Mouse (Mus musculus) frontal cortex, adult 2 months (tissue): ENCODE measurements around the gene Acsbg2. TPM values are rescaled to one million over a fixed set of nuclear protein-coding genes. Genes with fewer than 3 reads are reported as not detected.
A peak's percentile ranks its signal among the peaks of the same experiment; 100 is the strongest.

Experiments used
- DNase-seq, 2 experiments: peaks; one replicate each; pipeline ENCODE4 v3.0.0; 2022; ENCODE audit warnings: low spot score in 1 of 2; ENCODE audit errors: extremely low spot score in 1 of 2
- polyA plus RNA-seq: library from polyadenylated mRNA; depleted of rRNA; stranded (reverse); fragments of >200 nt; gene quantifications from 2 replicates; pipeline ENCODE4 v1.2.3, GENCODE M21; 2012

Acsbg2 gene
- polyA plus RNA-seq, 1 experiment: 0.04 TPM

DNA sequence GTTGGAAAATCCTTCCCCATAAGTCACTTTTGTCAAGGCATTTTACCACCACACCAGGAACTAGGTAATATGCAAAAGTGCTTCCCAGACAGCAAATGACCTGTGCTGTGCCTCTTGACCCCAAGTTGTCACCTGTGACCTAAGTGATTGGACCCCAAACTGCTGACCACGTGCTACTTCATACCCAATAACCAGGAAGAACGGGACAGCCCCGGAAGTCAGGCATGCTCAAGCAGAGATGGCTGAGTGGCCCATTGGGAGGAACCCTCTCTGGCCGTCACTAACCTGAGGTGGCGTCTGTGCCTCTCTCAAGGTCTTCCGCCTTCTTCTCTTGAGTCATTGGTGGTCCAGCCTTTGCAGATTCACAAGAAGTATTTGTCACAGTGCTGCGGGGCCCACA, 1.7 kb downstream of the Acsbg2 start:
- no peak for DNase-seq

DNA sequence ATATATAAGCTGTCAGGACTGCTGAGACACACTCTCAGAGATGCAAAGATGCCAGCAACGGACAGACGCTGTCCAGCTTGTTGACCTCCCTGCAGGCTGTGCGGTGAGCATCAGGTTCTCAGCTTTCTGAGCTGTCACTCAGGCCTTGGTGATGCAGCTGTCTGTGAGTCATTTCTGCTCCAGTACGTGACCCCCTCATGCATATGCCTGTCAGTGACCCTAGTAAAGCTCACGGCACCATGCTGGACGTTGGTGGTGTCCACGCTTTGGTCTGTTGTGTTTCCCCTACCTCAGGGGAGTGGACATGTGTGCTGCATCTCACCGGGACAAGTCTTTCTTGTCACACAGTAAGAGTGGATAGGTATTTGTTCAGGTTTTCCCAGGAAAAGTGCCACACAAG, 2.5 kb downstream of the Acsbg2 start:
- no peak for DNase-seq

DNA sequence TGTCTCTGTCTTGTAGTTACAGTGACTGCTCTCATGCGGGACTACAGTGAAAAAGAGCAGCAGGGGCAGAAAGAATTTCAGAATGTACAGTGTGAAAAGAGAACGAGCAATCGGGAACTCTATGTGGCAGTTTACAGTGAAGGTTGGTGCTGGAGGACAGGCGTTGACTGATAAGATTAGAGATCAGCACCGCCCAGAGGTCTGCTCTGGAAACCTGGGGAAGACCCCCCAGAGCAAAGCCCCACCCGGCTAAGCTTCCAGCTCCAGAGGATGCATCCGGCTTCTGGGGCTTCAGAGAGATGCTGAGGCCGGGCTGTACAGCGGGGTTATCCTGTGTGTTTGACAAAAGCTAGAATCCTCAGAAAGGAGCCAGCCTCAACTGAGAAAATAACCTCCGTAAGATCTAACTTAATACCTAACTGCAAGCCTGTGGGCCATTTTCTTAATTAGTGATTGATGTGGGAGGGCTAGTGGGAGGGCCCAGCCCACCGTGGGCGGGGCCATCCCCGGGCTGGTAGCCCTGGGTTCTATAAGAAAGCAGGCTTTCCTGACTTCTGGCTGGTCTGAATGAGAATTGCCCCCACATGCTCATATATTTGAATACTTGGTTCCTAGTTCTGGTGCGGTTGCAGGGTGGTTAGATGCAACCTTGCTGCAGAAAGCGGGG, 3.8 kb downstream of the Acsbg2 start:
- no peak for DNase-seq

DNA sequence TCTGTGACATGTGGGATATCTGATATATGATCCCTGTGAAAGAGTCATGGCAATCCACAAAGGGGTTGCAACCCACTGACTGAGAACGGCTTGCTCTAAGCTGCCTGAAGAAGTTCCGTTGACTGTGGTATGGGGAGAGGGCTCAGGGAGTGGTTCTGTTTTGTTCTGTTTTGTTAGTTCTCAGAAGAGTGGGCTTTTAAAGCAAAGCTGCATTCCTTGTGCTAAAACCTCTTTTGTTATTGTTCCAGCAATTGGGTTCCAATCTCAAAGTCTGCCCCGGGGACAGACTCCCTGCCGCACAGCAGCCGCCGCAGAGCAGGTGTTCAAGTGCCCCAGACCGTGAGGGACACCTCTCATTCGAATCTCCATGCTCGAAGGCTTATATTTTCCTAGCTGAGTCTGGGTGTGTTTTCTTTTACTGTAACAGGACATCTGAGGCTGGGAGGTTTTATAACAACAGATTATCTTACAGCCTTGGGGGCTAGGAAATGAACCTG, 4.7 kb downstream of the Acsbg2 start:
- DNase-seq: no peak

DNA sequence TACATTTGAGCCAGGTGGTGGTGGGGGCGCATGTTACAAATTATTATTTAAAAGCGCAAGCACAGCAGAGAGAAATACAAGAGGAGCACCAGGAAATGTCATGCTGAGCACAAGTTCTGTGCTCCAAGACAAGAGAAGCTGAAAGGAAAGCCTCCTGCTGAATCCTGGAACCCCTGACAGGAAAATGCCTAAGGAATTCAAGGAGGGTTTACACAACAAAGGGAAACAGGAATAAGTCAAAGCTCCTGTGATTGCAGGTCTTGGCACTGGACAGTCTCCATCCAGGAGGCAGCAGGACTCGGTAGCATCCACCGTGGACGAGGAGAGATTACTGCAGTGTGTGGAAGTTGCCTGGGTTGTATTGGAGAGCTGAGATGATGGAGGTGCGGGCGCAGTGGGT, 8.2 kb downstream of the Acsbg2 start:
- DNase-seq: no peak

DNA sequence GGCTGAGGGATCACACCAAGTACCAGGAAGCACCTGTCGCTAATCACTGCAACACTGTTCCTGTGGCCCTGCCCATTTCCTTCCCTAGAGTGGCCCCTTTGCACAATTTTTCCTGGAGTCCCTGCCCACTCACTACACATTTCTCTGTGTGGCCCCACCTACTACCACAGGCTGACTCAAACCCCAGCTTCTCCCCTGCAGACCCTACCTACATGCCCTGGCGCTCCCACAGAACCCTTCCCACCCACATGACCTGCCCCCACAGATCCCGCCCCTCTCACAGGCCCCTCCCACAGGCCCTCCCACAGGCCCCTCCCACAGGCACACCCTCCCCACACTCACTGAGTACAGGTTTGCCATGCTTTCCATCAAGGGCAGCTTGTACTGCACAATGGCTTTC, 13.1 kb downstream of the Acsbg2 start:
- no peak for DNase-seq

DNA sequence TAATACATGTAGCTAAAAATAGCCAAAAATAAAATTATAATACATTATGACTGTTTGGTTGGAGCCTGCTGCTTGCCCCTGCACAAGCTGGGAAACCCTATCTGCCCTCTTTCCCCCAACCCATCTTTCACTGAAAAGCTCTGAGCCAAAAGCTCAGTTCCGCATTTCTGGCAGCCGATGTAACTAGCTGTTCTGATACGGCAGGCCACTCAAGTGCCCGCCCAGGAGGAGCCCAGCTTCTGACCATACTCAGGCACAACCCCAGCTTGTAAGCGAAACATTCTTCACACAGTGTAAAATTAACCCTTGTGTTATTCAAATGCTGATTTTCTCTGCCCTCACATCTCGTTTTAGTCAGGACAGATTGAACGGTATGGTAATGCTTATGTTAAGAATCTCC, 15.3 kb downstream of the Acsbg2 start:
- DNase-seq: no peak

DNA sequence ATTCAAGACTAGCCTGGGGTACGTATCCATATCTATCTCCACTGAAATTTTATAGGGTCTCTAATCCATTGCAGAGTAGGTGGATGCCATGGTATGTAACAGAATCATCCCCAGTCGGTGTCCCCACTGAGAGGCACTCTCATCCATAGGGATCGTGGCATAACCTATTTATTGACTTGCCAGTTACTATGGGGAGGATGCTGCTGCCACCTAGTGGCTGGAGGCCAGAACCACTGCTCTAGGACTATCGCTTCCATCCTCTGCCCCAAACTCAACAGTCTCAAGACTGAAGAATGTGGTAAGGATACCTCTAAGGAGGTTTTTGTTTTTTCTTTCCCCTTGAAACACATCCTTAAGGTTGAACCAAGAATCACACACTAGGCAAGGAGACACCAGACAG, 16.0 kb downstream of the Acsbg2 start:
- peak in 1 of 2 experiments; percentile 64 for DNase-seq

DNA sequence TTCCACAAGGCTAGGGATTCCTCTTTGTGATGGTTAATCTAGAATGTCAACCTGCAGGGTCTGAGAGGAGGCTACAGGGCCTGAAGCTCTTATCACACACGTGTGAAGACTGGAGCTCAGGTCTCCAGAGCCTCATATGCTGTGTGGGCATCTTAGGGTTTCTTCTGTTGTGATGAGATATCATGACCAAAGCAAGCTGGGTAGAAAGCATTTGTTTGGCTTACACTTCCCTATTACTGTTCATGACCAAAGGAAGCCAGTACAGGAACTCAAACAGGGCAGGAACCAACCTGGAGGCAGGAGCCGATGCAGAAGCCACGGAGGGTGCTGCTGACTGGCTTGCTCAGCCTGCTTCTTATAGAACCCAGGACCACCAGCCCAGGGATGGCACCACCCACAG, 18.8 kb downstream of the Acsbg2 start:
- DNase-seq: no peak

DNA sequence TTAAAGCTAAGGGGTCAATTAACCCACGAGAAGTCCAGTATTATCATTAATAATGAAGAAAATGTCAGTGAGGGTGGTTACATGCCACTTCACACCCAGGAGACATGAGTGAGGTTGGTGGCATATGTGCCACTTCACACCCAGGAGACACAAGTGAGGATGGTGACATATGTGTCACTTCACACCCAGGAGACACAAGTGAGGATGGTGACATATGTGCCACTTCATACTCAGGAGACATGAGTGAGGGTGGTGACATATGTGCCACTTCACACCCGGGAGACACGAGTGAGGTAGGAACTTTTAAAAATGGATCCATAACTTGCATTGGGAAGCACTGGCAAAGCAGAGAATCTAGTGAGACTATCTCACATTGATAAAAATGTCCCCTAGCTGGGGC, 23.1 kb downstream of the Acsbg2 start:
- DNase-seq: no peak

DNA sequence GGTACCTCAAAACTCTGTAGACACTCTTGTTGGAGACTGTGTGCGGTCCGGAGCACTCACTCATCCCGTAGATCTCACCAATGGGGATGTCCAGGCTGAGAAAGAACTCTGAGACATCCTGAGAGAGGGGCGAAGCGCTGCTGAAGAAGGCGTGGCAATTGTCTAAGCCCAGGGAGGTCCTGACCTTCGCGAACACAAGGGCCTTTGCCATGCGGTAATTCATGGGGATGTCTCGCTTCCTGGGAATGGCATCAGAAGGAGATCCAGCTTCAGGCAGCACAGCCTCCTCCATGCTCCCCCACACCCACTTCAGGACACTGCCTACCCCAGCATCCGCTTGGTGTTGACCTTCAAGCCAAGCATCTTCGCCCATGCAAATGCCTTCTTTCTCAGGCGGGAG, 24.5 kb downstream of the Acsbg2 start:
- DNase-seq: no peak

DNA sequence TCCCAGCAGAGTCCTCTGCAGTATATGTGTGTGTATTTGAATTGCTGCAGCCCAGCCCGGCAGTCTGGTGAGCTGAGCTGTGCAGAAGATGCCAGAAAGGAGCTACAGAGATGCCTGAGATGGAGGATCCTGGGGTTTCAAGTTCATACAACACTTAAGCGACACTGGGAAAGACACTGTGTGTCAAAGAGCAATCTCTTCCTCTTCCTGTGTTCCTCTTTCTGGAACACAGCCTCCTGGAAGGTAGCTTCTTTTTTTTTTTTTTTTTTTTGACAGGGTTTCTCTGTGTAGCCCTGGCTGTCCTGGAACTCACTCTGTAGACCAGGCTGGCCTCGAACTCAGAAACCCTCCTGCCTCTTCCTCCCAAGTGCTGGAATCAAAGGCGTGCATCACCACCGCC, 25.5 kb downstream of the Acsbg2 start:
- DNase-seq: no peak

DNA sequence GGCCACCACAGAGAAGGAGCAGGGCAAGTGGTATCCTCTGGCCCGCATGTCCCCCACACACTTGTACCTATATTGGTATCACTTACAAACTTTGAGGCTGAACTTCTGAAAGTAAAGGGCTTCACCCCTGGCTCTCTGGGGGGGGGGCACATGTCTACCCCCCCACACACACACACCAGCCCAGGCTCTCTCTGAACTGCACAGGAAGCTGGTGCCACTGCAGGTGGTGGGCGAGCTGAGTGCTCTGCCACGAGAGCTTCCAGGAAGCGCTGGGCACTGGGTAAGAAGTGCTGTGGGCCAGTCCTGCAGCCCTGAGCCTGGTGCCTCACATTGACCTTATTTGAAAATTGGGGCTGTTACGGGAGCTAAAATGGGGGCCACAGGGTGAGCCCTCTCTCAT, 30.6 kb downstream of the Acsbg2 start:
- DNase-seq: no peak

DNA sequence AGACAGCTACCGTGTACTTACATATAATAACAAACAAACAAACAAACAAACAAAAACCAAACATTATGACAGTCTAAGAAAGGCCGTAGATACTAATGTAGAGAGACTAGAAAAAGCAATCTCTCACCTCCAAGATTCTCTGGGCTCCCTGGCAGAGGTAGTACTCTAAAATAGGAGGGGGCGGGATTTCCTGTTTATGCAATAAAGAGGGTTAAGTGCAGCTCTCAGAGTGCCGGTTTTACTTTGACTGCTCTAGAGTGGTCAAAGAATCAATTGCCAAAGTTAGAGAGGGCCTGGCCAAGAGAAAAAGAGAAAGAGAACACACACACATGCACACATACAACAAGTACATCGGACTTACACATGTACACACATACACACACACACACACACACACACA, 32.1 kb downstream of the Acsbg2 start:
- DNase-seq: no peak

DNA sequence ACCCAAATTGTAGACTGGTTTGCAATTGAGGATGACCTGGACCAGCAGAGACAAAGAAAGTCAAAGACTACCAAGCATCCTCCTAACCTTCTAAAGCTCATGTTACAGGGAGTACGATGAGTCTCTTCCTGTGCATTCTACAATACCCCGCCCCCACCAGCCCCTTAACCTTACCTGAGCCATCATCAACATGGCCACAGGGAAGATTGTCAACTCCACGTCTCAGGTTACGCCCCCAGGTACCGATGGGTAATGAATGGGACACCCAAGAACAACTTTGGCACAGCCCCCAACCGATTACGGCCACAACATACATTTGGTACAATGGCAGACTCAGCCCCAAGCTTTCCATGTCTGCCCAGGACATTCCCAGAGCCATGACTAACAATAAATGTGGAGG, 33.7 kb downstream of the Acsbg2 start:
- no peak for DNase-seq

DNA sequence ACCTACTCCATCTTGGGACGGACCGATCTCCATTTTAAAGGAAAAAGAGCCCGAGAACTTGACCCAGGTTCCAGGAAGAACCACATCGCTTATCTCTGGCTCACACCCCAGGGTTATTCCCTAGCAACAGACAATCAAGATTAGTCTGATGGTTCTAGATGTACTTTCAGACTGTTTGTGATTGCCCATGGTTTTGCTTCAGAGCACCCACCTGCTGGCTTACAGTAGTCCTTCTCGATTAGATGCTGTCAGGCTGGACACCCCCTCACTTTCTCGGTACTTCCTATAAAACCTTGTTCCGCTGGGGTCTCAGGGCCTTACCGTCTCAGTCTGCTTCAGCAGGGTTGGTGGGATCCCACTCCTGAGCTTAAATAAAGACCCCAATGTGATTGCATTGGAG, 37.9 kb downstream of the Acsbg2 start:
- no peak for DNase-seq

DNA sequence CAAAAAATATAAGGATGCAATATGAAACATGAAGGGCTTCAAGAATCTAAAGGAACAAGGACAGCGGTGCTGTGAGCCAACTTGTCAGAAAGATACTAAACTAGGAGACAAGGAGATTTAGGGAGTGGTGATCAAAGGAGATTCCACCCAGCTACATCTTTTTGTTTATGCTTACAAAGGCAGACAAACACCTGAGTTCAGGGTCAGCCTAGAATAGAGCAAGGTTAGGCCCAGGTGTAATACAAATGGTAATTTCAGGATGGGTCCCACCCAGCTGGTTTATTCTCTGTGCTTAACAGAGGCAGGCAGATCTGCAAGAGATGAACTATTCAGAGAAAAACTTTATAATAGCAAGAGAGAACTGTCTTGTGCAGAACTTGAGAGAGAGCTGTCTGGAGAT, 40.9 kb downstream of the Acsbg2 start:
- DNase-seq: no peak

DNA sequence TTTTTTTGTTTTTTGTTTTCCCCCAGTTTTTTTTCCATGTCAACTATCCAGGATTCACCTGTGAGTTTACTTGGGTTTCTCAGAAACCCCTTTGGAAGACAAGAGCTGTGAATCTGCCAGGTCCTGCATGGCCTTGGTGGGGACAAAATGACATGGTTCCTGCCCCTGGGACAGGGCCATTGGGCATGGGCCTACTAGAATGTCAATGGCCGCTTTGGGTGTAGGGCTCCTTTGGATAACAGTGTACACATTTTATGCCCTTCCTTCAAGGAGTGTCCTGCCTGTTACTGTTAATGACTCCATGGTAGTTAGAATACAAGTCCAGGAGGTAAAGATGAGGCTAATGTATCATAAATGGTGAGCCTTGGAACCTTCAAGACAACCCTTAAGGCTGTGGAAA, 41.3 kb downstream of the Acsbg2 start:
- DNase-seq: no peak

DNA sequence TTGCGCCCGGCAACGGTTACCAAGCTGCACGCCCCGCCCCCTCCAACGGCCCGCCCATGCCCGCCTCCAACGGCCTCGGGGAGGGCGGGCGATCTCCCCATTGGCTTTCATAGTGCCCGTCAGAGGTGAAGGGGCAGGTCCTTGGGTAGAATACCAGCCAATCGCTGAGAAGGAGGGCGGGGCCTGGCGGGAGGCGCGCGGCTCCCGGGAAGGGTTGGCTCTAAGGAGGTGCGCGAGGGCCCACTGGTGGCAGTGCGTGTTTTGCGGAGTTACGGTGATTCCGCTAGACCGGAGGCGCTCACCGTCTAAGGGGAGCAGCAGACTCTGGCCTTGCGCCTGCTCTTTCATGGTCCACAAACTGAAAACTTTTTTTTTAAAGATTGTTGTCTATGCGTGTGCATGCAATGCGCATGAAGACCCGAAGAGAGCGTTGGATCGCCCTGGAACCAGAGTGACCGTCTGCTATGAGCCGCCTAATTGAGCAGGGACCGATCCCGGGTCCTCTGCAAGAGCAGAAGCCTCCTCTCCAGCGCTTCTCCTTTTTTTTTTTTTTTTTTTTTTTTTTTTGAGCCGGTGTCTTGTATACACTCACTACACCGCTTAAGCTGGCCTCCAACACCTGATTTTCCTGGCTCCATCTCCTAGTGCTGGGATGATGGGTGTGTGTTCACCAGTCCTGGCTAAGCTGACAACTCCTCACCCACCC, 43.0 kb downstream of the Acsbg2 start:
- DNase-seq: peak; percentile 96 to 98

DNA sequence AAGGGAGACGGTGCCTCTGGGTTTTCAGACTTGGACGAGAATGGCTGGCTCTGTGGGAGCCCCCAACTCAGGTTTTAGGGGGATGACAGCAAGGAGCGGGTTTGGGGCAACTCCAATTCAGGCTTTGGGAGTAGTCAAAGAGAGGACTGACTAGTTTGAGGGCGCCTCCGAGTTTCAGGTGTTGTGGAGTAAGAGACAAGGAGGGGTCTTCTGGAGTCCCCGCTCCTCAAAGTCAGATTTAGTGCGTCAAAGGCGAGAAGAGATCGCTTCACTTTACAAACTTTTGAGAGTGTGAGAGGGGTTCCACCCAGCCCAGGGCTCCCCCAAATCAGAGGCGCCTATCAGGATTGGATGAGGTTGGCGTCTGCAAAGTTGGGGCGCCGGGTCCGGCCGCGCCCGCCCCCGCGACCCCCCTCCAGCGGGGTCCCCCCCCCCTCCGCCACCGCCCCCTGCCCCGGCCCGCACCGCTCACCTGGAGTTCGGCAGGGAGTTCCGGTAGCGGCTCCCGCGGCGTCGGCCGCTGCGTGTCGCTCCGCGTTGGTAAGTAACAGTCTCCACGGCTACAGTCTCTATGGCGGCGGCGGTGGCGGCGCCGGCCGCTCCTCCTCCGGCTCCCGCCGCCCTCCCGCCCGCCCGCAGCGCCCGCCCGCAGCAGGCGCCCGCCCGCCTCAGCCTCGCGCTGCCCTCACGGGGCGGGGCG, 43.7 kb downstream of the Acsbg2 start, which contains the start of gene Rfx2:
Rfx2 (minus strand) TSS at position 603 of the 700 bp plus-strand sequence.
- DNase-seq: no peak

DNA sequence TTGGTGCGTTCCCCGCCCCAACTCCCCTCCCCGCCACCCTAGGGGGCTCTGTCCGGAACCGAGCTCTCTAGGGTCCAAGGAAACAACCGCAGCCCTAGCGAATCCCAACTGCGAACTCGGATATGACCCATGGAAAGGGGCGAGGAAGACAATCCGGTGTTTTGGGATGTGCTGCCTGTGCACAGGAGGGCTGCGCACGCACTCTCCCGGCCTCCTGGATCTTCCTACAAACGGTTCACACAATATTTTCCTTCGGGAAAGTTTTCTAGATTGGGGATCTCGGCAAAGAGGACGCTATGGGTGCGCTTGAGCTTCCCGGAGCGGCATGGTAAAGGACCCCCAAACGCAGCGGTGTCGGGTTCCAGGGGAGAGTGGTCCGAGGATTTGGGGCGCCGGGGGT, 44.5 kb downstream of the Acsbg2 start:
- DNase-seq: no peak

DNA sequence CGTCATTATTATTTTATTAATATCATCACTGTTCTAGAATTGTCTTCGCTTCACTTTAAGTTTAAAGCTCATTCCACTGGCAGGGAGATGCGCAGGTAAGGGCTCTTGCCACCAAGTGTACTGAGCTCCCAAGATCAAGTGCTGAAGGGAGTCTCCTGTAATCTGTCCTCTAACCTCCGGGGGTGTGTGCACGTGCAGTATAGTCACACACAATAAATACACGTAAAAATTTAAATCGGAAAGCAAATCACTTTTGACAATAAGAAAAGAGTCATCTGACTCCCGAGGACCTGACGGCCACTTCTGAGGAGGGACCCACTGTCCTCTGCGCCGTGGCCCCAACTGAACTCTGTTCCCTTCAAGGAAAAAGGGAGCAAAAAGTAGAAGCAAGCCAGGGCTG, 45.1 kb downstream of the Acsbg2 start:
- DNase-seq: no peak
